Mouse (Mus musculus): ENCODE measurements at regions not wholly inside any gene's neighbourhood (a gene's known extent, or its start where the extent isn't known, plus 50 kb on each side); places are given as distances from the start of the nearest gene placed in this dataset.
A peak's percentile ranks its signal among the peaks of the same experiment; 100 is the strongest.

DNA sequence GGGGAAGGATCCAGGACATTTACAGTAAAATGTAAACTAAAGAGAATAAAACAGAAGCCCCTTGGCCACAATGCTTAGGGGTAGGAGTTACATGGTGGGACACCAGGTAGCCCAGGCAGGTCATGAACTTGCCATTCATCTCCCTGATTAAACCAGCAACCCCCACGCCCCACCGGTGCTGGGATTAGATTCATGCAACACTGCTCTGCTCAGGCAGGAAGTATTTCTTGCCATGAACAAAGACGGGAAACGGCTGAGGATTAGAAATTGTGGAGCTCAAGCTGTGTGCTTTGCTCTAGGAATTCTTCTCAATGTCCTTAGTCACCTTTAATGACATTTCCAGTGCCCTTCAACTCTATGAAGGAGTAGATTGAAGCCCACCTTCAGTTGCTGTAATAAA, 93.2 kb upstream of the Ubl3 start:
- DNase-seq = no peak

DNA sequence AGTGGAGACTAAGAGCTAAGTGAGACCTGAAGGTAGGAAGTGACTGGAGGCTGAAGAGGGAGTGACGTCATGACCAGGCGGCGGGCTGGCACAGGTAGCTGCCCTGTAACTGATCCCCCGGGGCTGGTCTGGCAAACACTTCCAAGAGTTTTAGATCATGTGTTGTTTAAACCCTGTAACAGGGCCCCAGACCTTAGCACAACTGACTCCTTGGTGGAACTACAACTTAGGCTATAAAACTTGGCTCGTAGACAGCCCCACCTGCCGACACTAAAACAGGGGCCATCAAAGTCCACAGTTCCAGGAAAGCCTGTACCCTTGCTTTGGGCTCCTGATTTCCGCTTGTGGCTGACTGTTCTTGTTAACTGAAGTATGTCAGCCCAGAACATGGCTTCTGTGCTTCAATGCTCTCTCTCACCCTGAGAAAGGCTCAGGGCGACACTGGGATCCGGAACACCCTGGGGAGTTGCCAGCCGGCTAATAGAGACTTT, 92.6 kb upstream of the Ubl3 start:
- DNase-seq = no peak

DNA sequence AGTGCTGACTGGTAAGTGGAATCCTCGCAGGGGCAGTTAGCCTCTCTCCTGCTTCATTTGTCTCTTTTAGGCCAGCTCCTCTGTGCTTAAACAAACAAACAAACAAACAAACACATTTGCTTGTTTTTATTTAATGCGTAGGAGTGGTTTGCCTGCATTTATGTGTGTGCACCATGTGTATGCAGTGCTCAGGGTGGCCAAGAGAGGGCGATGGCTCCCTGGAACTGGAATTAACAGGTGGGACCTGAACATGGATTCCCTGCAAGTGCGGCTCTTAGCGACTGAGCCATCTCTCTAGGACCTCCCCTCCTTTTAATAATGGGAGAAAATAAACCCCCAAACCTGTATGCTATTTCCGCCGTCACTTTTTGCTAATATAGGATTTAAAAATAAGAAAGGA, 91.8 kb upstream of the Ubl3 start:
- no peak for DNase-seq

DNA sequence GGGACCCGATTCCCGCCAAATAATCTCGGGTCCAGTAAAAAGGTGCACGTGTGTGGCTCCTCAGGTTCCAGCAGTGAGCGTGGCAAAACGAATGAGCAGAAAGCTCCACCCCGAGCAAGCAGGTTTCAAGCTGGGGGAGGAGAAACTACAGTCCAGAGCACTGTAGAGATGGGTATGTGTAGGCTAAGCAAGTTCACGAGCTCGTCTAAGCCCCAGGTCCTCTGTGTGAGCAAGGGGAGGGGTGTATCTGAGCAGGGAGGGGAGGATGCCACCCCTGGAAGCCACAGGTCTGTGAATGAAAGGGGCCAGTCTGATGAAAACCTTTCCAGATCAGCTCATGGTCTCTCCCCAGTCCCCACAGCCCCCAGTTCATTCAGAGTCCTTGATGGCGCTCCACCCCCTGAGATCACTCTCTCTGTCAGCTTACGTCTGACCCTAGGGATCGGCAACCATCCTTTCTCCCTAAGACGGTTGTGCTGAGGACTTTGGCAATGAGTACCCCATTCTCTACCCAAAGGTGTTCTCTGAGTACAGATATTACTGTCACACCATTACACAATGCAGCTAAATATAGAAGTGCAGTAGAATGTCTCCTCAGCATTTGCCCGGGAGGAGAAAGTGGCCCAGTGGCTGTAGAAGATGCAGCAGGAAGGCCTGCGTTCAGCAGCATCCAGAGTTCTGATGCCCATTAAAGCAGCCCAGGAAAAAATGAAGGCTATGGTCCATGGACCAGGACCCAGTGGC, 89.2 kb upstream of the Ubl3 start:
- no peak for DNase-seq

DNA sequence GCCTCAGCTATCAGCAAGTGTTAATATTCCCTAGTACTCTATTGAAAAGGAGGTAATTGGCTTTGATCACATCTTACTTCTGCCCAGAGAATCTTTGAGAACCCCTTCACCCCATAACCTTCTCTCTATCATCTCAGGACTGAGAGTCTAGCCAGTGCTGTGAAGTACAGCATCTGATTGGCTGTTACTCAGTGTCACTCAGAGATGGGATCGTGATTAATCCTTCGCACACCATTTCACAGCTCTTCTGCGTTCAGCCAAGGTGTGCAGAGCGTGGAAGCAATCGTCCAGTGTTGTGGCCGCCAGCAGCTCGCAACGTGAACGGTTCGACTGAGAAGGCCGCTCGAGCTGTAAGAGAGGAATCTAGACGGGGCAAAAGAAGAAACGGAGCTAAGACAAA, 87.9 kb upstream of the Ubl3 start:
- DNase-seq = no peak

DNA sequence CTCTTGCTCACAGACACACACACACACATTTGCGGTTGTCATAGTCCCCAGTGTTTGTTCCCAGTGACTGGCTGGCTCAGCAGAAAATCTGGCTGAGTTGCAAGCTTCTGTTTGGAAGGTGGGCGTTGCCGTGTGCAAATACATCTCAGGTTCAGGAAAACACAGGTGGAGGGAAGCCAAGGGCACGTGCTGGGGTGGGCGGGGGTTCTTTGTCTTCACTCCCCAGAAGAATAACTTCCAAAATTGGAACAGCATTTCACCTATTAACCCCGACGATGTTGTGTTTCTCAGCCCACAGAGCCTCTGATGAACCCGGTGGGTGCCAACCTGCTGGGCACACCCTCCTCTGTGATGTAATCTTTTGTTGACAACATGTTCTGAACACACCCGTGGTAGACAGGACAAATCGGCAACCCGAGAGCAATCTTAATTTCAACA, 82.3 kb upstream of the Ubl3 start:
- DNase-seq = no peak

DNA sequence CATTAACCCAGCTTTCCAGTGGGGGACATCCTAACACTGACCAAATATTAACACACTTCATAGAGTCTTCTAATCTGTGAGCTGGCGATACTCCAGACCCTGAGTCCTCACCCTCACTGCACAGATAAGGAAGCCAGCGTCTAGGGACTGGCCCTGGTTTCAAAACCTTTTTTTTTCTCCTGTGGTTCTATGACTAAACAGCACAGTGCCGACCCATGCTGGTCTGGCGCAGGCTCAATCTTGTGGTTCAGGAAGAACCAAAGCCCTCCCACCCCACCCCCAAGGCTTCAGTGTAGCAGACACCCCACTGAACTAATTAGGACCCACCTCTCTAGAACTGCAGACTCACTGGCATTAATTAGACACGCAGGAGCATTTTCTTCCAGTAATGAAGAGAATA, 81.4 kb upstream of the Ubl3 start:
- DNase-seq = no peak

DNA sequence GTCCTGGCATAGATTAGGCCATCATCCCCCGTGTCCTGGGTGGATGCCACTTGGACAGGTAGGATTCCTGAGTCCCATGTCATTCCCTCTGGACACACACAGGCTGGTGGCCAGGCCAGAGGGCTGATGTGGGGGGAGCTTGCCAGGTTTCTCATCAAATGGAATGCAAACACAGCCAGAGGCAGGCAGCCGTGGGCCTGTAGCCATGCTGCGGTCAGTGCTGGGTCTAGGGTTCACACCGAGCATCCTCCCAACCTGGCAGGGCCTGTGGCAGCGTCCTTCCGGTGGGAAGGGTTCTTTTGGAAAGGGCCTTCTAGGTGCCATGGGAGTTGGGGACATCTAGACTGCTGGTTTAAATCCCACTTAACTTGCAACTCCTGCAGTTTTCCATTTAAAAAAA, 80.7 kb upstream of the Ubl3 start:
- no peak for DNase-seq

DNA sequence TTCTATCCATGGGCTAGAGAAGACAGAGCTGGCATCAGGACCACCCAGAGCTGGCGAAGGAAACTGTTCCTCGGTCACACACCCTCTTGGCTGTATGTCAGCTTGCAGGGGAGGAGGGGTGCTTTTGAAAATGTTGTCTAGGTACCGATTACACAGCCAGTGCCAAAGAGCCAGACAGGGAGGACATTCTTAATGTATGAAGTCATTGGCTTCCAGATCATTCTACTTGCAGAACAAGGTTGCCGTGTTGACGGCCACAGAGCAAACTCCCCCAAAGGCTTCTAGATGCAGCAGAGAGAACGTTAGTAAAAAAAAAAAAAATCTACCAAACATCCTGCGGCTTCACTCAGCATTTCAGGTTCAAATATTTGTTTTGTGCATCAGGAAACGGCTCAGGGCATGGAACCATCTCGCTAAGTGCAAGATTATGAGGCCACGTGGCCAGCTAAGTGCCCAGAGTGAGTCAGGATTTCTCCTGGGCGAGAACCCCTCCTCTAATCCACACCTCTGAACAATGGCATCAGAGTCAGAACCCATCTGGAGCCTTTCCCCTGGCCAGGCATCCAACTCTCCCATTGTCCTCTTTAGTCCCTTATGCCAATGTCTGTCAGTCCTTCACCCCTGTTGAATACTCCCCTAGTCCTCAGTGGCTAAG, 80.1 kb upstream of the Ubl3 start:
- DNase-seq = no peak

DNA sequence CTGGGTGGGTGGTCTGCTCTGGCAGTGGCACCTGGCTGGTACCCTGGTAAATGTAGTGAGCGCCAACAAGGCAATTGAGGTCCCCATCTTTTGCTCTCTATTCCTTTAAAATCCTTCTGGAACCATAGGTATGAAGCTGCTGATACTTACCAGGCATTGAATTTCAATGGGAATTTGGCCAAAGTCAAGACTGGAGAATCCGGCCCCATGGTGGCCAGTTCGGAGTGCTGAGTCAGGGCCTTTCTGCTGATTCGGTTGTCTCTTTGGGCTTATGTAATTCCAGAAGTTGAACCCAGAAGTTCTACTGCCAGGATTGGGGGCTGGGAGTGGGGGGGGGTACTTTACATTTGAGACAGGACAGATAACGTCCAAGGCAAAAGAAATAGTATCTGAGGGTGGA, 79.0 kb upstream of the Ubl3 start:
- no peak for DNase-seq

DNA sequence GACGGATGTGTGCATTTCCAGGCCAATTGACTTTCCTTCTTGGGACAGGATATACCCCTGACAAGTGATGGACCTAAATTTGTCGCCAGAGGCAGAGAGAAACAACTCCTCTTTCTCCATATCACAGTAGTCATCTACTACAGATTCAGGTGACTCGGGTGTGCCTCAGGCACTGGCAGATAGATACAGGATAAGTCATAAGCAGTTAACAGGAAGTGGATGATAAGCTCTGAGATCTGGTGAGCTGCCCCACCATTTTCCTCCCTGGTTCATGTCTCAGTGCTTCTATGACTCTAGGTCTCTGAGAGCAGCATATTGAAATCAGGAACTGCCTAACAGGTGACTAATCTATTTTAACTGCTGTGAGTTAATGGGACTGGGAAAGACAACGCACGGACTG, 73.4 kb upstream of the Ubl3 start:
- no peak for DNase-seq

DNA sequence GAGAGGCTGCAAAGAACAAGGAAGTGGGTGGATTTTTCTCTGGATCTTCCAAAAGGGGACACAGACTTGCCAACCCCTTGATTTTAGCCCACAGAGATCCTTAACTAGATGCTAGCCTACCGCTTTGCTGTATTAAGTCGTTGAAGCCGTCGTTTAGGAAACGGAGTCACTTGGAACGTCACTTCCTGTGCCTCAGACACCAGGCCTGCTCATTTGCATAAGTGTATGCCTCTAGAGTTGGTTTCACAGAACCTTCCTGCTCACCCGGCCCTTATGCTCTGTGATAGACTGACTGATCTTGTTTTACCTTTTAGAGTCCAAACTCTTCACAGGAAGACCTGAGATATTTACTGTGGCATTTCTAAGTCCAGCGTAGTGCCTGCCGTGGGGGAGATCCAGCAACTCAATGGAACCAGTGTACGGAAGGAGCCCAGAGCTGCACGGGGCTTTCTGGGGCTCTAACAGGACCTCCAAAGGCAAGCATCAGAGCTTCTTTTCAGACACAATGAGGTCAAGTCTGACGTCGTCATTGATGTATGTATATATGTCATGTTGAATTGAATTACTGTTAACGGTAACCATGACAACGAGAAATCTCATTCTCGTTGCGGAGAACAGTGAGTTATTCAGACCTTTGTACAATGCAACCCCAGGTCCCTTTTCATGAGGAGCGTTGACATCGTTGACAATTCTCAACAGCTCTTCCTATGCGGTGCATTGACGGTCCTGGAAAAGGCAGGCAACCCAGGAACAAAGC, 72.2 kb upstream of the Ubl3 start:
- DNase-seq = no peak

DNA sequence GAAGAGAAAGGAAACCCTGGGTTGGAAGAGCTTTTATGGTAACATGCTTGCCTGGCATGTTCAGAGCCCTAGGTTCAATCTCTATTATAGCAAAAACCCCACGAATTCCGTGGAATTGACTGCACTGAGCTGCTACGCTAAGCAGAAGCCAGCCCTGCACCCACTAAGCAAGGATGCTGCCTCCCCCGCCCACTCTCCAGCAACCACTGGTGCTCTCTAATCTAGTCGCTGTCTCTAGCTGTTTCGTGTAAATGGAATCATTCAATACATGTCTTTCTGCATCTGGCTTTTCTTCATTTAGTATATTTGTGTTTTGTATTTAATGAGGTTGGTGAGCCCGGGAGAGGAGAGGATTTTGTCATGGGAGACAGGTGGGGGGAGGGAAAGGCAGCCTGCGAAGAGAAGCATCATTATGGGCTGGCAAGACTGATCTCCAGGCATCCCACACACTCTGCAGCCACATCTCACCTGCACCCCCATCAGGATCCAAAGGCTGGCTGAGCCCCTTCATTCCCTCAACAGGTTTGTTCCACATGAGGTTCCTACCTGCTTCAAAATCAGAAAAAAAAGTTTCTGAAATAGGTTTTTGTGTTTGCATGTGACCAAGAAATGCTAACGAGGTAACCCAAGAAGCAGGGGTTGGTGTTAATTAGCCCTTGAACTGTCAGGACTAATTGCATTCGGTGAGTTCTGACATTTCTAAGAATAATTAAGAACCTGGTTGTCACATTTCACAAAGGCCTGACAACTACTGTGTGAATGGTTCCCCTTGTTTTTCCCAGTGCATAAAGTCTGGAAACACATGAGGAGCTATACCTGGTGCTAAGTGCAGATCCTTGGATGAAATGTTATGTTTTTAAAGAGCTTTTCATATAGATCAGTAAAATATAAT, 68.6 kb upstream of the Ubl3 start:
- DNase-seq = no peak

DNA sequence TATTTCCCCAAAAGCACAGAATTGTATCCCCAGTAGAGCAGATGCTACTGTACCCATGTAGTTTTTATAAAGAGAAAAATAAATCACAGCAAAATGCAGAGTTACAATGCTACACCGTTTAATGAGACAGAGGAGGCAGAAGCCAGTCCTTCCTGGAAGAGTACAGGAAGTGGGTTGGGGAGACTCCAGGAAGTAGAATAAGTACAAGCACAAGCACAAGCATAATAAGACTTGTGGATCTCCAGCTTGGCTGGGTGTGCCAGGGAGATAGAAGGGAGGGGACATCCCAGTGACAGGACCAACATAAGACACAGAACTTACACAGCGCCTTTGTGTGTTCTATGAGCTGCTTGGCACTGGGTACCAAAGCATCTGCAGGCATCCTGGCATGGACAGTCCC, 67.3 kb upstream of the Ubl3 start:
- no peak for DNase-seq

DNA sequence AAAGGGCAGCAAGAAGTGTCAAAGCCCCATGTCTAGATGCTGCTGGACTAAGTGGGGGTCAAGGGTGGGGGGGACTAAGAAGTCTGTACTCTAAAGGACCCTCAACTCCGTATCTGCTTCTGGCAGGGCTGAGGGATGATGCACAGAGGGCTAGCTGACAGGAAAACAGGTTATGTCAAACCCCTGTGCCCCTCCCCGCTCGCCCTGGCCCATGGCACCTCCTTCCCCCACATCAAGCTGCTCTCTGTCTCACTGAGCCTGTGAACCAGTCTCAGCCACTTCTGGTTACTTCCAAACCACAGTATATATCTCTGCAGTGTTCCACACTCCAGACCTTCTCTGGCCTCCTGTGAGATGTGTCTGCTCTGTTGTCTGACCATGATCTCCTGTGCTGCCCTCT, 63.8 kb upstream of the Ubl3 start:
- no peak for DNase-seq

DNA sequence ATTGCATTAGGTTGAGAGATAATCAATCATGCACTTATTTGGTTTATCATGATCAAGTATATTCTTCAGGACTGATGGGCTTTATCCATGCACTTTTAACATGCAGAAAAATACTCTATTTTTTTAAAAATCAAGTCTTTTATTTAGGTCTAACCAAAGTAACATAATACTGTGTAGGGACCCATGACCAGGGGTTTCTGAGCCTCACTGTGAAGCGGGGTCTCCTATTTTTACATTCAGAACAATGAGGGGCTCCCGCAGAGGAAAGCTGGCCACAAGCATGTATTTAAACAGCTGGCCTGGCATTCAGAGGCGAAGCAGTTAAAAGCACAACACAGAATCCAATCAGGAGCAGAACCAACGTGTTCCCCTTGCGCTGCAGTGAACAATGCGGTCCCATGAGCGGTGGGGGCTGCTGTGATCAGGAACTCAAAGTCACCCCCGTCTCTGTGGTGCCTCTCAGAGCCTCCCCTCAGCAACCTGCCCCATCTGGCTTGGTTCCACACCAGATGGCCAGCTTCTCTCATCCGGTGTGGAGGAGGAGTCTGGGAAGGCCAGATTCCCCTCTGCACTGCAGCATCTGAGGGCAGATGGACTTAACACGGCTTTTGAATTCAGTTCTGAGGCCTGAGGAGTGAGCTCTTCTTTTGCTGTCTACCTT, 63.2 kb upstream of the Ubl3 start:
- peak; percentile 14 to 53 for DNase-seq

DNA sequence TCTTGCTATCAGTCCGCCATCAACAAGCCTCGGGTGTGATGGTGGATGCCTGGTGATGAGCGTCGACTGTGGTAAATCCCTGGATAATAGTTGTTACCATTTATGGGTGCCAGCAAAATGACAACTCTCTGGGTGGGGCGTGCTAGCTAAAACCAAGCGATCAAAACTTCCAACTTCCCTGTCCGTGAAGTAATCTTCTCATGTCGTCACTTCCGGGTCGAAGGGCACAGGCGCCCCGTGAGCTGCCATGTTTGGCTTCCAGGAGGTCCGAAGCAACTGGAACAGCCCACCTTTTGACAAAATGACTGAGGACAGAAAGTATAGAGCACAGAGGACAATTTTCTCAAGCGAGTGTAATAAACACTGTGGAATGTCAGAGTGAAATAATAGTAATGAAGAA, 62.5 kb upstream of the Ubl3 start:
- DNase-seq = no peak

DNA sequence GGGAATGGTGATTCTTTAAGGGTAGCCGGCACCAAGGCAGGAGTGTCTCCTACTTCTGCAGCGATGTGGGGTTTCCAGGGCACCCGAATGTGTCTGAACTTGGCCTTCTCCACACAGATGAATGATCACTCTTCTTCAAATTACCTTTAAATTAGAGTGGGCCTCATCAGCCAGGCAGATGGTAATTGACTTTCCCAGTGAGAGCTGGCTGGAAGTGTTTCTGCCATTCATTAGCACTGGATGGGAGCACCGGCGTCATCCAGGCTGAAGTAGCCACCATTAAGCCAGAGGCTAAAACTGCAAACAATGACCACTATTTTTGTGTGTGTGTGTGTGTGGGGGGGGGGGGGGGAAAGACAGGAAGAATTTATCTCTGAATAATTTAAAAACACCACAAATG, 58.7 kb upstream of the Ubl3 start:
- DNase-seq = no peak

DNA sequence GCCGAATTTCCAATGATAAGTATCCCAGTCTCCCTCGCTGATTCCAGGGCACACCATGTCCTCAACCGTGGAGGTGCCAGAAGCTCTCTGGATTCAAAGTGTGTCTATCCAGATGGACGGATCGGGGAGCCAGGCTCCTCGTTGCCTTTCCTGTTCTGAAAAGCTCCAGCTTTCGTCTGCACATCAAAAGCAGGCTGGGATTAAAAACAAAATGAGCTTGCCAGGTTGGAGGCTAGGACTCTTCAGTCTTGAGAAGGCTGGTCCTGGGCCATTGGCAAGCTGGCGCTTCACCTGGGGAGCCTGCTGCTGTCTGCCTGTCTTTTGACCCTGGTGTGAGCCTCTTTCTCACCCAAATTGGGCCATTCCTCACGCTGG, 56.9 kb upstream of the Ubl3 start:
- DNase-seq = peak; percentile 11 to 26

DNA sequence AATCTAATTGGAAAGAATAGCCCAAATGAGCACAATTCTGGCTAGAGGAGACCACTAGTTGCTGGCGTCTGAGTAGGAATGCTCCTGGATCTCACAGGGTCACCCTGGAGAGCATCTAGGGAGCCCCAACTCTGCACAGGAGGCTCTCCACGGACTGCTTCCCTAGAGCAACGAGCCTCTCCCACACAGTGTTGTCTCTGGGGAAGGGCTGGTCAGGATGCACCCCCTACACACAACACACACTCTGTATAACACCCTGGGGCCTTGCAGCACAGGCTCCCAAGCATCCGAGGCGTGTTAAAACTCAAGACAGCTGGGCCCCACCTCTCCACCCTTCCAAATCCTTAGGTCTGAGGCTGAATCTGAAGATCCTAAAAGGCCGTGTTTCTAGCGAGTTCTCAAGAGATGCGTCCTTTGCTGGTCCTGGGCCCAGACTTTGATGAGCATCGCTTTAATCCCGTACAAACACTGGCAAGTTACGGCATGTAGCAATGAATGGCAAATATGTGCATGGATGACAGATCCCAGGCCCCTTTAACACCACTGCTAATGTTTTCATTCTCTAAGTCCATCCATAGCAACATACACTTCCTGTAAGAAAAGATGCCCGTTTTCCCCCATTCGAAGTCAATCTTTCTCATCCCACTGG, 56.4 kb upstream of the Ubl3 start:
- DNase-seq = no peak

DNA sequence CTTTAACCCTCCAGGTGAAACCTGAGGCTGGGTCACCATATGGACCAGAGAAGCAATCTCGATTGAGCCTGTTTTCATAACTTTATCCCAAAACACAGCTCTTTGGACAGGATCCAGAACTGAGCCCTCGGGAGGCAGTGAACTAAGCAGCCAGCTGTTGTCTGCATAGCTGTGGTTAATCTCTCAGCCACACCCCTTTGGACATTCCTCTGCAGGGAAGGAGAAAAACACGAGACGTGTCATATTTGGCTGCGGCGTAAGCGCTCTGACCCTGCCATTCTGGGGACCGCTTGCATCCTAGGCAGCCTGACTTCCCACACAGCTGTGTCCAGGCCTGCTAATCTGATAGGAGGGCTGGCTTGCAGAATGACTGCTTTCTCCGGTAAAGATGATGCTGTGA, 55.6 kb upstream of the Ubl3 start:
- DNase-seq = no peak

DNA sequence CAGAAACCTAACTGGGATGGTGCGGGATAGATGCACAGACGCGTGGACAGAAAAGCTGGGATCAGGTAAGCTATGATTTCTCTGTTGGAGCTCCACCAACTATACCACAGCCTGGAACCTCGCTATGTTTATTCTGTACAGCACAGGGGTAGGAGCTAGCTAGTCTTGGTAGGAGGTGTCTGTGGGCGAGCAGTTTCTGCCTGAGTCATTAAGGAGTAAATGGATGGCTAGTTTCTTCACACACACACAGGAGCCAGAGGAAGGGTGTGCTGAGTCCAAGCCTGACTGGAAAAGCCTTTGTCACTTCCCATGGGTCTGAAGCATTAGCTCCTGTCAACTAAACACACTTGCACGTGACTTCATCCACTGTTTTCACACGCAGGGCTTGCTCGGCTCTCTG, 53.1 kb upstream of the Ubl3 start:
- DNase-seq = no peak
